Mouse (Mus musculus) c-Kit-negative CD71-positive TER-119-positive erythroid progenitor cells, embryonic 14.5 days (primary cell): ENCODE data around the gene Zfp429.
"Not testable (repeated sequence)": the region's sequence is repeated elsewhere in the genome, so short reads cannot be mapped to it uniquely, and the experiment has no call there.

Source experiments
- DNase-seq: peaks from one replicate; pipeline ENCODE4 v3.0.0-alpha.2; 2013; ENCODE audit warnings: low read depth, low spot score

Zfp429 gene

DNA sequence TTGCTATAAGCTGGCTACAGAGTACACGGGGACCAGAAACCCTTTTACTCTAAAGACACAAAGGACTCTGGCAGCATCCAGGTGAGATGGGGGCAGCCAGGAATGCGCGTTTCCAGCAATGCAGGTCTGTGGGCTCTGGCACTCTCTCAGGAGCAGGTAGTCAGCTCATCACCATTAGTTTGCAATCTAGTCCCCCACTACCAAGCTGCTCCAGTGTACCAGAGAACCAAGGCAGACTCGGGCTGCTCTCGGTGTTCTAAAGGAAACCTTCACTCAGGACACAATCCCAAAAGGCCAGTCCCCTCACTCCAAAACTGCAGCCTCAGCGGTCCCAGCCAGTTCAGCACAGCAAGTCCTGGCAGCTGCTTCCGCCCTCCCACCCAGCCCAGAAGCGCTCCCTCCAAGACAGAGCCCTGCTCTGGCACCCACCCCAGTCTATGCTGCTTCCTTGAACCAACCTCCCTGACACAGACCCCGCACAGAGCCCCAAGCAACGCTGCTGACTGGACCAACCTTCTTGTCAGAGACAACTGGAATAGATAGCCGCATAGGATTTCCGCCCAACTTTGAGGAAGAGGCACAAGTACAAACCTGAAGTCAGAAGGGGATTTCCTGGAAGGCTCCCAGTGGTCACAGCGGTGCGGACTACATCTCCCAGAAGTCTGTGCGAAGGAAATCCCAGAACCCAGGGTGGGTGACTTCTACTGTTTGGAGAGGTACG is at the start of gene Zfp429:
TSS of gene Zfp429 (minus strand) at position 637 of the 721 bp plus-strand sequence.
- peak; percentile 32 for DNase-seq

DNA sequence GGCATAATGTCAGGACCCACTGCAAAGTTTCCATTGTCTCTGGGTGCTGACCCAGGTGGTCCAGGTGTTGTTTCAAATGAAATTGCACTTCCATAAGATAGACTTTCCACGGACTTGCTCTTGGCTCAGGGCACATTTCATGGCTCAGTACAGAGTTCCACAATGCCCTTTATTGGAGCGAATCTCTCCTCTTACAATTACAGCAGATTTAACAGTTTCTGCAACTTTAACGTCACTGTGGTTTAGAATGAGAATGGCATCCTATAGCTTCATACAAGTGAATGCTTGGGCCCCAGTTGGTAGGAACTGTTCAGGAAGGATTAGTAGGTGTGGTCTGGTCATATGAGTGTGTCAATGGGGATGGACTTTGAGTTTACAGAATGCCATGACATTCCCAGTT is 37.5 kb upstream of the Zfp429 start:
- DNase-seq = not testable (repeated sequence)

DNA sequence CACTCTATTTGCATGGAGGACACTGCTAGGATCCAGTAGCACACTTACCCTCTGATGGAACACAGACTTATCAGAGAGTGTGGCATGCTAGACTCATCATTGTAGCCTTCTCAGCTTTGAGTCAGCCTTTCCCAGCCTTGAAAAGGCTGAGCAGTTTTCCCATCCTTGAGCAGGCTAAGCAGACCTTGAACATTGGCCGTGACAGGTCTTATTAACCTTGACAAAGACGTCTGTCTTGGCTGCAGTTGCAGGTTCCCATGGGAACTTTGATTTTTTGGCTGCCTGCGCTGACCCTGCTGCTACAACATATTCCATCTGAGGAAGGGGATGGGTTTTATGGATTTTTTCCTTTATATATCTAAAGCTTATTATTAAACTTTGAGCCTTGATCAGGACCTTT is 28.5 kb upstream of the Zfp429 start:
- no peak for DNase-seq

DNA sequence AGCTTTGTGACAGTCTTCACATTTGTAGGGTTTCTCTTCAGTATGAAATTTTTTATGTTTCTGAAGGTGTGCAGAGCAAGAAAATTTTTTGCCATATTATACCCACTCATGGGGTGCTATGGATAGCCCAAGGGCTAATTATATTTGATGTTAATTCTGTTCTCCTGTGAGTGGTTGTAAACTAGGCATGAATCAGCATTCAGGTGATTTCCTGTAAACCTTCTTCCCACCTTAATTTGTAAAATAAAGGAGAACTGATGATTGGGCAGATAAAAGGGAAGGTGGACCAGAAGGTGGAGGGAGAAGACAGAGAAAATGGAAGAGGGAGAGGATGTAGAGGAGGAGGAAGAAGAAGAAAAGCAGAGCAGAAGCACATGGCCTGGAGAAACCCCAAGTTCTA is 26.1 kb upstream of the Zfp429 start:
- DNase-seq = not testable (repeated sequence)

DNA sequence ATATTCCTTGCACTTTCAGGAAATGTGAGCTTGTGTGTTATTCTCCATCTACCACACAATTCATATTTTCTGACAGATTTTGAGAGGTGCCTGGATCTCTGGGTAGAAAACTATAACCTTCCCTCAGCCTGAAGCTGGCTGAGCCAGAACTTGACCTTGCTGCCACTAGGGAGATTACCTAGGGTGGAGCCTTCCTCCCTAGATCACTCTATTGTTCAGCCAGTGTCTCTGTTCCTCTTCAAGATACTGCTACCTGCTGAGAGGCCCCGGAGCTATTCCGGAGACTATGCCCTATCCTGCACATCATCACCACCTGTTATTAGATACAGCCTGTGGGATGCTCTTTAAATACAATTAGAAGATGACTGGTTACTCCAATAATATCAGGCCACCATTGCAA is 22.9 kb upstream of the Zfp429 start:
- not testable (repeated sequence) for DNase-seq

DNA sequence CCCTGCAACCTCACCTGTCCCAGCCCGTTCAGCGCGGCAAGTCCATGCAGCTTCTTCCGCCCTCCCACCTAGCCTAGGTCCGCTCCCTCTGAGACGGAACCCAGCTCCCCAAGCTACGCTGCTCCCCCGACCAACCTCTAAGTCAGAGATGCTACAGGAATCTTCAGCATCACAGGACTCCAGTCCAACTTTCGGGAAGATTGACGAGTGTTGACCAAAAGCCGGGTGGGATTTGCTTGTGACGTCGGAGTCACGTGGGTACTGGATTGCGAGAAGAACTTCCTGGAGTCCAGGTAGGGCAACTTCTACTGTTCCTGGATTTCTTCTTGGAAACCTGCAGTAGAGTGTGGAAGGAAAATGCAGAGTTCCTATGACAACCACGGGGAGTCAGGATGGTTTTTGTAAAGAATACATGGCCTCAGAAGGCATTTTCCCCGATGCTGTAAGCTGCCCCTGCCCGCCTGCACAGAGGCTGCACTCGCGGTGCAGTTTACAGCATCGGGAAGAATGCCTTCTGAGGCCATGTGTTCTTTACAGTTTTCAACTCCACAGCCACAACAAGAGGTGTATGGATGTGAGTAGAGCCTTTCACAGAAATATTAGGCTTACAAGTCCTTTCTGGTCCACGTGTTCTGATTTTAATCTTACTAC is 21.7 kb upstream of the Zfp429 start, which contains the start of gene Zfp459:
TSS of gene Zfp459 (minus strand) at position 212 of the 651 bp plus-strand sequence.
- DNase-seq = no peak

DNA sequence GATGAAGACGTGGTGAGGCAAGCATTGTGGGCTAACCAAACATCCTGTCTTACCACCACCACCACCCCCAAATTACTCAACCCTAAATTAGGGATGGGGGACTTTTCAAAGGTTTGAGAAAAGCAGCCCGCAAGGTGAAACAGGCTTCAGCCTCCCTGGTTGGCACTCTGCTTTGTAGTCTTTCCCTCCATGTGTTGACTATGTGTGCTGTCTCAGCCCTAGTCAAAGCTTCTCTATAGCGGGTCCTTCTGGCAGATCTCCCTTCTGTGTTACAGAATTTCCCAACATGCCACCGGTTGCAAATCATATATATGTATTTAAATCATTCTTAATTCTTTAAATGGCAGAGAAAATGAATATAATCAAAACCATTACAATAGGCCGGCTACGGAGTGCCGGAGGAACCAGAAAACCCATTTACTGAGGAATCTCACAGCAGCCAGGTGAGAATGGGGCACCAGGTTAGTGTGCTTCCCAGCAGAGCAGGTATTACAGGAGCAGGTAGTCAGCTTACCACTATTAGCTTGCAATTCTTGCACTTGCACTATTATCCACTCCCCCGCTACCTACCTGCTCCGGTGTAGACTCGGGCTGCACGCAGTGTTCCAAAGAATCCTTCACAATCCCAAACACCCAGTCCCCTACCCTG is 21.1 kb upstream of the Zfp429 start:
- DNase-seq = no peak

DNA sequence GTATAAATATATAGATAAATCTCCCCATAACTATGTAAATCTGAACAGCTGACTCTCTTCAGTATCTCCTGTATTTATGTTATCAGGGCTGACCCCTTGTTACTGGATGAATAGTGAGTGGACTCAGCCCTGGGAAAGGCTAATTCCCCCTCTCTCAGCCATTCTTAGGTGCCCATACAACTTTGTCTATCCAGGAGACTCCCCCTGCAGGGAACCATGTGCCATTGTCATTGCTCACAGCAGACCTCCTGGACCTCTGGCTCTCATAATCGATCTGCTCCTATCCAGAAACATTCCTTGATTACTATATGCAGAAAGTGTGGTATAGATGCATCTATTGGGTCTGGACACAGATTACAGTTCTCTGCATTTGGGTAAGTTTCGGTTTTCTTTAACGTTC is 17.2 kb upstream of the Zfp429 start:
- no peak for DNase-seq

DNA sequence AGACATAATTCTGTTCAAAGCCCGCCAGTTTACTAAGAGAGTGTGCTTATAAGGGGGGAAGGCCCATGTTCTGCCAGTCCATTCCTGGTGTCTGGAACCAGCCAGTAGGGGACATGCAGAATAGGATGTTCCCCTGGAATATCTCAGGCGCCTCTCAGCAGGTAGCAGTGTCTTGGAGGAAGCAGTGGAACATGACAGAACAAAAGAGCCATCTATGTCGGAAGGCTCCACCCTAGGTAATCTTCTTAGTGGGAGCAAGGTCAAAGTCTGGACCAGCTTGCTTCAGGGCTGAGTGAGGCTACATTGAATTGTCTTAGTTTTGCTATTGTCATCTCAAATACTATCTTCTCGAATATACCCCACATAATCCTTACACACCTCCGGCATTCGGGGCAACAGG is 16.1 kb upstream of the Zfp429 start:
- no peak for DNase-seq

DNA sequence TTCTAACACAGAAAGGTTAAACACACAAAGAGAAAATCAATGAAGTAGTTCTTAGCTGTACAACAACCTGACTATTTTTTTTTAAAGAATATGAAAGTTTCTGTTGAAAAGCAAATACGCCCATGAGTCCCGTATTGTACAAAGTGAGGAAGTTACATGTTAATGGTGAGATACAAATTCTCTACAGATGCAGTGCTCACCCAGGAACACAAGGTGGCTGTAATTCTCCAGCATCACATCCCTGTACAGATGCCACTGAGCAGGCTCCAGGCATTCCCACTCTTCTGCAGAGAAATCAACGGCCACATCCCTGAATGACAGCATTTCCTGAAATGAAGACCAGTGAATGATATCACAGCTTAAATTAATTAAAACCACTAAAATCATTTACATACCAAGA is 14.0 kb upstream of the Zfp429 start:
- not testable (repeated sequence) for DNase-seq

DNA sequence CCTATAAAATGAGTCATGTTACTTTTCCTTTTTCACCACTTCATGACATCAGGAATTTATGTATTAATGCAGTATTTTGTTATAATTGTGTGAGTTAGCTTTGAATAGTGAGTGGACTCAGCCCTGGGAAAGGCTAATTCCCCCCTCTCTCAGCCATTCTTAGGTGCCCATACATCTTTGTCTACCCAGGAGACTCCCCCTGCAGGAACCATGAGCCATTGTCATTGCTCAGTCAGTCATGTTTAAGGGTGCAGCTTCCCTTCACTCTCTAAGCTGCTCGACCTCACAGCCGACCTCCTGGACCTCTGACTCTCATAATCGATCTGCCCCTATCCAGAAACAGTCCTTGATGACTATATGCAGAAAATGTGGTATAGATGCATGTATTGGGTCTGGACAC is 23.4 kb downstream of the Zfp429 start:
- not testable (repeated sequence) for DNase-seq

DNA sequence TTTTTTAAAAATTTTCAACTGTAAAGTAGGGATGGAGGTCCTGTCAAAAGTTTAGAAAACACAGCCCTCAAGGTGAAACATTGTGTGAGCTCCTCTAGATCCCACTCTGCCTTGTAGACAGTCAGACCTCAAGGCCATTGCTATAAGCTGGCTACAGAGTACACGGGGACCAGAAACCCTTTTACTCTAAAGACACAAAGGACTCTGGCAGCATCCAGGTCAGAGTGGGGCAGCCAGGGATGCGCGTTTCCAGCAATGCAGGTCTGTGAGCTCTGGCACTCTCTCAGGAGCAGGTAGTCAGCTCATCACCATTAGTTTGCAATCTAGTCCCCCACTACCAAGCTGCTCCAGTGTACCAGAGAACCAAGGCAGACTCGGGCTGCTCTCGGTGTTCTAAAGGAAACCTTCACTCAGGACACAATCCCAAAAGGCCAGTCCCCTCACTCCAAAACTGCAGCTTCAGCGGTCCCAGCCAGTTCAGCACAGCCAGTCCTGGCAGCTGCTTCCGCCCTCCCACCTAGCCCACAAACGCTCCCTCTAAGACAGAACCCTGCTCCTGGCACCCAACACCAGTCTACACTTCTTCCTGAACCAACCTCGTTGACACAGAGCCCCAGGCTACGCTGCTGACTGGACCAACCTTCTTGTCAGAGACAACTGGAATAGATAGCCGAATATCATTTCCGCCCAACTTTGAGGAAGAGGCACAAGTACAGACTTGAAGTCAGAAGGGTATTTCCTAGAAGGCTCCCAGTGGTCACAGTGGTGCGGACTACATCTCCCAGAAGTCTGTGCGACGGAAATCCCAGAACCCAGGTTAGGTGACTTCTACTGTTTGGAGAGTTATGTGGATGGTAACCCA is 24.3 kb downstream of the Zfp429 start, which contains the start of the genes Gm28041 and Zfp456:
TSS of gene Gm28041 (minus strand) at position 684 of the 862 bp plus-strand sequence.
TSS of gene Zfp456 (minus strand) at position 761 of the 862 bp plus-strand sequence.
- DNase-seq = peak; percentile 57

DNA sequence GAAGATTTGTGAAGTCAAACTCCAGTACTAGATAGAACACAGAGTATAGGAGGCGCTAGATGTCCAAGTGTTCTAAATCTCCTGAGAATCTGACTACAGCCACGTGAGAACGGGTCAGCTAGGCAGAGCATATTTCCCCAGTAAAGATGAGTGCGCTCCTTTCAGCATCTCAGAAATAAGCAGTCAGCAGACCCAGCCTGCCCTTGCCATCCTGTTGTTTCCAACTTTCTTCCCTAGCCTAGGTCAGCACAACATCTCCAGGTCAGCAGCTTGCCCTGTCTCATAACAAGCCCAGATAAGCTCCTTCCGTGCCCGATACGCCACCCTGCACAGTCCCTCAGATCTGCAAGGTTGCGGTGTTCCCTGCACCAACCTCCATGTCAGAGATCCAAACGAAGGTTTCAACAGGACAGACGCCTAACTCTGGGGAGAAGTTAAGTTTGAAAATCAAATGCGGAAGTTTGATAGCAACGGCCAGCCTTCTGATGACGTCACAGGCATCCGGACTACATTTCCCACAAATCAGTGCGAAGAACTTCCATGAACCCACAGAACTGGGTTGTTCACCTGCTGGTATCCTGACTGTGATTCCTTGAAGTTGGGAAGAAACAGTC is 39.4 kb downstream of the Zfp429 start, which contains the start of the genes Gm28044 and Zfp953:
TSS of gene Gm28044 (minus strand) at position 406 of the 614 bp plus-strand sequence.
TSS of gene Zfp953 (minus strand) at position 475 of the 614 bp plus-strand sequence.
- peak; percentile 78 for DNase-seq

DNA sequence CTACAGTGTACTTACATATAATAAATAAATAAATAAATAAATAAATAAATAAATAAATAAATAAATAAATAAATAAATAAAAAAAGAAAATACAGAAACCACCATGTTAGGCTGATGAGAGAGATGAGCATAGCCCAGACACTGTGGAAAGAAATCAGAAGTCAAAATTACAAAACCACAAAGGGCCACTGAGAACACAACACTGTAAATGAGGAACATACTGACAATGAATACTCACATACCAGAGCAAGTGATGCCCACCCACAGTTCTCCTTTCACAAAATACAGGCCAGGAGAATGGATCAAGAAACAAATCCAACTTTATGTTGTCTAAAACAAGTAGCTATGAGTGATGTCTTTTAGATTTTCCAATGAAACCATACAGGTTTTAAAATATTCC is 47.8 kb downstream of the Zfp429 start:
- DNase-seq = no peak

DNA sequence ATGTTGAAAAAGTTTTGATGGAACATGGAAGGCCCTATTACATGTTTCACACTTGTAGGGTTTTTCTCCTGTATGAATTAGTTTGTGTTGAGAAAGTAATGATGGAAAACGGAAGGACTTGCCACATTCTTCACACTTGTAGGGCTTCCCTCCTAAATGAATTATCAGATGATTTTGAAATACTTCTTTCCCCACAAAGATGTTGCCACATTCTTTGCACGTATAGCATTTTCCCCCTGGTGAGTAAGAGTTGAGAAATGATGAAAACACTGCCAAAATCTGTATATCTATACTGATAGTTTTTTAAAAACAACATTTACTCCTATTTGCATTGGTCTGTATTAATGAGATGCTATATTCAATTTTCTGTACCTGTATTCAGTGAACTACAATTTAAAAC is 56.2 kb downstream of the Zfp429 start:
- DNase-seq = no peak
